Mouse (Mus musculus): ENCODE results near the gene Car12.
A peak's percentile ranks its signal among the peaks of the same experiment; 100 is the strongest.

DNA sequence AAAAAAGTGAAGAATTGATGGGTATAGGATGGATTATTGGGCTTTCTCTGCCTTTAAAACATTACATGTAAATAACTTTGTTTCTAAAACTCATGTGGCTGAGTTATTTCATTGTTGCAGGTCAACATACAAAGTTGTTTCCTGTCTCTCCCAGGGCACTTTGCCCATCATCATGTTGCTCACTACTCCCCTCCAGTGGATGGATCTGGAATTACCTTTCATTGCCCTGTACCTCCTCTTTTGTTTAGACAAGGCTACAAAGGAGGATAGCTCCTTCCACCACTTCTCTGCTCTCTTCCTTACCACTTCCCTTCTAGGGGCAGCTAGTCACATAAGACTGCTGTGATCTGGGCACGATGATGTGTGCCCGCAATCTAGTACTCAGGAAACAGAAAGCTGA lies 7.7 kb upstream of the Car12 start:
- peak; percentile 63; the same call in 1 of the 2 replicates for TF ChIP-seq CTCF (IDR thresholded peaks at IDR 0.05; ENCODE audit: borderline replicate concordance, insufficient read depth, low read depth, low read length)
- TF ChIP-seq POLR2A (IDR thresholded peaks at IDR 0.05; ENCODE audit: borderline replicate concordance, insufficient read depth, low read length): no peak

All from cerebellum, adult 2 months (tissue).